Mouse (Mus musculus) left cerebral cortex, adult 8-10 months (tissue): ENCODE measurements around the gene Mul1. TPM values are rescaled to one million over a fixed set of nuclear protein-coding genes. Genes with fewer than 3 reads are reported as not detected.

Experiments used
- DNase-seq, 2 experiments: peaks; one replicate each; pipeline ENCODE4 v3.0.0; 2022; ENCODE audit warnings: low spot score in 2 of 2
- total RNA-seq, 4 experiments: library from RNA; stranded (reverse); gene quantifications; 2 replicates each; pipeline ENCODE4 v1.2.4; 2022

Mul1 gene
- total RNA-seq, 4 experiments from 2014 or later: 51.6 to 54.5 (median 52.7) TPM

GRCm38 (mm10) chr4:138440062-138440461 lies 5.6 kb downstream of the Mul1 start:
- no peak for DNase-seq

- DNase-seq: no peak
Measured at GRCm38 (mm10) chr4:138444941-138445340, 10.5 kb downstream of the Mul1 start.

- no peak for DNase-seq
Measured at GRCm38 (mm10) chr4:138446981-138447380, 12.5 kb downstream of the Mul1 start.

- DNase-seq: peak; percentile 87 to 96
Measured at GRCm38 (mm10) chr4:138447387-138447786, 12.9 kb downstream of the Mul1 start.

DNA sequence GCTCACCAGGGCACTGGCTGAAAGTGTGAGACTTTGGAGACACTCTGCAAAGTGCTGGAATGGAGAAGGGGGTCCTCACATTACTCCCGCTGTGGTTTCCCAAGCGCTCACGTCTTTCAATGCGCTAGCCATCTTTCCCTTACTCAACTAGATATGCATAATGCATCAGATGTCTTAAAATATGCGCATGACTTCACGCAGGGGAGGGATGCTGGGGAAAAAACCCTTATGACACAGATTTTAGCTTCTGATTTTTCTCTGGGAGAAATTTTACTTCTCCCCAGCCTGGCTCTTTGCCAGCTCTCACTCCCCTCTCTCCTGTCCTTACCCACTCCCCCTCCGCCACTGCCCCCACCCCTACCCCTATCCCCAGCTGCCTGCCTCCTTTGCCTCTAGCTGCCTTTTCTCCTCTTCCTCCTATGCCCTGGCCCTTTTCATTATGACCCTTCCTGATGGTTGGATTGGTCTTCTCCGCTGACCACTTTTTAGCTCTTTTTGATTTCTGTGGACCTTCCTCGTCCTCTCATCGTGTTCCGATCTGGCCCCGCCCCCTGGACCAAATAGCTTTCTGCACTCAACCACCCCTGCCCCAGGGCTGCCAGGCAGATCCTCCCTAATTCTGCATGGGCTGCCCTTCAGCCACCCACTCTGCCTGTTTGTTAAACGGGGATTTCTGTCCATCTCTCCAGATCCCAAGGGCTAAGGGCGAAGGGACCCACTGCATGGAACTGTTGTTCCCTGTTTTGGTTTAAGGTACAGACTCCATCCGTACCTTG lies 13.5 kb downstream of the Mul1 start:
- DNase-seq: peak in 1 of 2 experiments; percentile 62

DNA sequence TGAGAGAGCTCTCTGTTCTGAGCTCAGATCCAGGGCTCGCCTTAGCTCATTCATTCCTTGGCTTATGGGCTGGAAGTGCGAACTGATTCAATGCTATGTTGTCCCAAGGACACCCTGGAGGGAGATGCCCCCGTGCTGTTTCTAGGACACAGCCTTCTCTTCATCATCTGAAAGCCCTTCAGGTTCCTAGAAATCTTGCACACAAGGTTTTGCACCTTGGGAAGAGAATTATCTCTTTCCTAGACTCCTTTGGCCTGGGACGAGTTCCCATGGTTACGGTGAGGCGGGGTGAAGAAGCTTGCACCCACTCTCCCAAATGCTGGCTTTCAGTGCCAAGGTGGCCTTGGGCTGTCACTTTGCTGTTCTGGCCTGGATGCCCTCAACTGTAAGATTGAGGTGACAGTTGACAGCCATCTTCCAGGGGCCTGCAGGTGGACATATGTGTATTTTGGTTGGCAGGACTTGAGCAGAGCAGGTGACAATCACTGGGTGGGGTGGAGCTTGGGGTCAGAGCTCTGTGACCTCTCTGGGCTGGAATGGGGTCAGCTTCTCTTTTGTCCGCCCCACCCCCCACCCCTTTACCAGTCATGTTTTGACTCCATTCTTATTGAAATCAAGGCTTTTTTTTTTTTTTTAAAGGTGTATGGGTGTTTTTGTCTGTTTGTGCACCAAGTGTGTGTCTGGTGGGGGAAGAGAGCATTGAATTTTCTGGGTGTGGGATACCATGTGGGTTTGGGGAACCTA lies 14.6 kb downstream of the Mul1 start:
- DNase-seq: no peak

- DNase-seq: no peak
Measured at GRCm38 (mm10) chr4:138449636-138450314, 15.3 kb downstream of the Mul1 start.

- DNase-seq: no peak
Measured at GRCm38 (mm10) chr4:138452306-138453096, 18.0 kb downstream of the Mul1 start.

- peak in 1 of 2 experiments; percentile 54 for DNase-seq
Measured at GRCm38 (mm10) chr4:138453097-138453752, 18.8 kb downstream of the Mul1 start.

GRCm38 (mm10) chr4:138453753-138454570 lies 19.5 kb downstream of the Mul1 start, which contains the start of gene Camk2n1:
Camk2n1 (plus strand) TSS chr4:138454314.
- DNase-seq: peak; percentile 68 to 89

- DNase-seq: peak; percentile 62 to 76
Measured at GRCm38 (mm10) chr4:138454571-138455140, 20.2 kb downstream of the Mul1 start.

GRCm38 (mm10) chr4:138455141-138455955 lies 20.9 kb downstream of the Mul1 start:
- DNase-seq: no peak

DNA sequence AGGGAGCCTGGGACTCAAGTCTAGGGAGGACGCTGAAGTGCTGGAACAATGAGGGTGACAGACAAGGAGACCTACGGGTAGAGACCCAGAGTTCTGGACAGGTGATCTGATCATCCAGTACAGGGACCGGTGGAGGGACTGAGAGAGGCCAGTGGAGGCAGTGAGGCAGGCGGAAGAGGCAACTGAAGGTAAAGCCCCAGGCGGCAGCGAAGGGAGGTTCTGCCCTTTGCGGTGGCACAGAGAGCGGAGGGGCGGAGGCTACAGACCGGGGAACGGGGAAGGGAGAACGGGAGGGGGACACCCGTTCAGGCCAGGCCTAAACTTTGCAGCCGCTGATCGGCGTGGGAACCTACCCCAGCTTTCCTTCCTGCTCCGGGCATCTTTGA lies 21.5 kb downstream of the Mul1 start:
- DNase-seq: no peak

GRCm38 (mm10) chr4:138456536-138456935 lies 22.1 kb downstream of the Mul1 start:
- no peak for DNase-seq

GRCm38 (mm10) chr4:138457091-138457490 lies 22.6 kb downstream of the Mul1 start:
- no peak for DNase-seq

GRCm38 (mm10) chr4:138458171-138458570 lies 23.7 kb downstream of the Mul1 start:
- DNase-seq: no peak

DNA sequence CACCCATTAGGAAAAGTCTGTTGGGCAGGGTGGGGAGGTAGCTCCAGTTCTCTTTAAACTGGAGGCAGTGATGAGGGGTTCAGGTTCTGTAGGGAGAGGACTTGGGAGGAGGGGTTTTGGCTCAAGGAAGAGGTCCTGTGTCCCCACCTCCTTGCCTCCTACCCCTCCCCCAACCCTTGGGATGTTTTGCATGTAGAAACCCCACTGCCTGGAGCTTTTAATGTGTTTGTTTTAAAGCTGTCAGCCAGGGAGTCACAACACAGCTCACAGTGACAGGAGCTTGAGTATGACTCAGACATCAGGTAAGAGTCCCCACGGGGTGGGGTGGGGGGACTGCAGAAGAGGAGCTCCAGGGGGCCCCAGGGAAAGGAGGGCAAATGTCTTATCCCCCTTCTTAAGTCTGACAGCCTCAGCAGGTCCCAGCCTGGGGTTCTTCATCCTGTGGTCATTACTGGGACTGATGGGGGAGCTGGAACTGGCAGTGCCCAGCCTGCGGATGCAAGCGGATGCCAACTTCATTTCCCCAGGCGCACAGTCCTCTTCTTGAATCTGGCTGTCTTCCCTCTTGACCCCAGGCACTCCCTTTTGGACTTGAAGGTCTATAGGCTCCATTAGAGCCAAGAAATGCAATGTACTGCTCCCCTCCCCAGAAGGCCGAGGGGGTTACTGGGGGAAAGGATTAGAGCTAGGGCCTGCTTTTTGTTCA lies 24.4 kb downstream of the Mul1 start:
- DNase-seq: no peak

DNA sequence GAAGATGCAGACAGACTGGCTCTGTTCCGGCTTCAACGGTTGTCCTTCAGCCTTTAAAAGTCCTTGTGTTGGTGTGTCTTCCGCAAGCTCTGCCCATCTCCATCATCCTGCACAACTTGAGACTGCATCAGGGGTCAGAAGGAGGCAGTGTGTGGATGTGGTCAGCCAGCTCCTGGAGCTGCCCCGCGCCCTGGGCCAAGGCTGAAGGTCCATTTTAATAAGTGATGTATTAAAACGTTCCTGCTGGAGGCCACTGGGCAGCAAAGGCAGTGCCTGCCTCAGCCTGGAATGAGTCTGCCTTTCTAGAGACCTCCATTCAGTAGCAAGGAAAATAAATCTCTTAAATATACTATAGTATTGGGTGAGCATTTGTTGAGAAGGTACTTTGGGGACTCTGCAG lies 25.3 kb downstream of the Mul1 start:
- no peak for DNase-seq
